Mouse (Mus musculus): ENCODE results near the gene Cry1. TPM values are rescaled to one million over a fixed set of nuclear protein-coding genes. Genes with fewer than 3 reads are reported as not detected.

Cry1 gene
- 22.7 and 24.3 TPM in 2 replicates for total RNA-seq (2014; rRNA removed)
- 23.3 and 29.7 TPM in 2 replicates for polyA plus RNA-seq (2015; fragmentation: Nextera tagmentation; extraction: Ambion mirVana)

DNA sequence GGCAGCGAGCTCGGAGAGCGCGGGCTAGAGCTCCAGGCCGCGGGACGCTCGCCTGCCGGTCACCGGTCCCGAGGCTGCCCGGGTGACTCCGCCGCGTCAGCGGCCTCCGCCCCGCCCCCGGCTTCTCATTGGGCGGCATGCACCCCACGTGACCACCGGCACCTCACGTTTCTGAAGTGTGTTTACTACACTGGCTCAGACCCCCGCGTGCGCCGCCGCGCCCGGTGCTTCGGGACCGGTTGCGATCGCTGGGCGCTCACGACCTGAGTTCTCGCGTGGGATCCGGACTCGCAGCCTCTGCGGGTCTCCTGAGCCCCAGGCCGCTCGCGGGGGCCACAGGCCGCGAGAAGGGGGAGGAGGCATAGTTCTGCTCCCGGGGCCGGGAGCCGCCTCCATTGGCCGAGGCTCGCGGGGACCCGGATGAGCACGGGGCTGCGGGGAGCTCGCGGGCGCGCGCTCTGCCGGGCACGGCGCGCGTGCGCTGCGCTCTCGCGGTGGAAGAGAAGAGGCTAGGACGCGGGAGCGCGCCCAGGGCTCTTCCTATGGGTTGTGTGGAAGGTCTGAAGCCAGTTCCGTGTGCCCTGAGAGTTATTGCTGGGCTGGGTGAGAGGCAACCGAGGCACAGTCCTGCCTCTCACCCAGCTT lies at the start of gene Cry1:
Gene Cry1 (minus strand): TSS at position 101 of the 645 bp plus-strand sequence.
- Histone ChIP-seq H3K9me3 (ENCODE audit: low read length) (no peaks in the 10 kb centered on the region), H3K36me3 (ENCODE audit: insufficient read depth) (no peaks in the 10 kb centered on the region), H3K27ac (ENCODE audit: low read depth, low read length) (peak within 1 kb of the TSS; percentile 94), H3K9ac (peak within 1 kb of the TSS; percentile 74), H3K4me1 (ENCODE audit: insufficient read depth) (no peaks in the 10 kb centered on the region), H3K4me3 (ENCODE audit: low read depth, low read length) (peak within 1 kb of the TSS; percentile 83), H3K4me2 (ENCODE audit: low read depth) (peak within 1 kb of the TSS; percentile 95), H3K27me3 (ENCODE audit: insufficient read depth, low read length) (no peaks in the 10 kb centered on the region)
- peak; percentile 99 for DNase-seq
- peak; percentile 96 for ATAC-seq
- no peak for TF ChIP-seq CTCF (IDR thresholded peaks at IDR 0.05; ENCODE audit: low read depth)
- WGBS = under 1% methylated on average over 68 of the region's 75 CpGs

DNA sequence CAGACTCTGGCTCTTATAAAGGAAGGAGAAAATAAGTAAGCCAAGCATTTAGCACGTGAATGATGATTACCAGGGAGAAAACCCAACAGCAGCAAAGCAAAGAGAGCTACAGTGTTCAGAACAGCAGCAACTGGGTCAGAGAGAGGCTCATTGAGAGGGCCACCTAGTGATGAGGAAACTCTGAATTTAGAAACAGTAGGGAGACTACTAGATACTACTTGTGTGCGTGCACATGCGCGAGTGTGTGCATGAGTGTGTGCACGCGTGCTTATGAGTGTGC lies 36.8 kb upstream of the Cry1 start:
- WGBS = 79% methylated on average over 6 of the region's 6 CpGs

DNA sequence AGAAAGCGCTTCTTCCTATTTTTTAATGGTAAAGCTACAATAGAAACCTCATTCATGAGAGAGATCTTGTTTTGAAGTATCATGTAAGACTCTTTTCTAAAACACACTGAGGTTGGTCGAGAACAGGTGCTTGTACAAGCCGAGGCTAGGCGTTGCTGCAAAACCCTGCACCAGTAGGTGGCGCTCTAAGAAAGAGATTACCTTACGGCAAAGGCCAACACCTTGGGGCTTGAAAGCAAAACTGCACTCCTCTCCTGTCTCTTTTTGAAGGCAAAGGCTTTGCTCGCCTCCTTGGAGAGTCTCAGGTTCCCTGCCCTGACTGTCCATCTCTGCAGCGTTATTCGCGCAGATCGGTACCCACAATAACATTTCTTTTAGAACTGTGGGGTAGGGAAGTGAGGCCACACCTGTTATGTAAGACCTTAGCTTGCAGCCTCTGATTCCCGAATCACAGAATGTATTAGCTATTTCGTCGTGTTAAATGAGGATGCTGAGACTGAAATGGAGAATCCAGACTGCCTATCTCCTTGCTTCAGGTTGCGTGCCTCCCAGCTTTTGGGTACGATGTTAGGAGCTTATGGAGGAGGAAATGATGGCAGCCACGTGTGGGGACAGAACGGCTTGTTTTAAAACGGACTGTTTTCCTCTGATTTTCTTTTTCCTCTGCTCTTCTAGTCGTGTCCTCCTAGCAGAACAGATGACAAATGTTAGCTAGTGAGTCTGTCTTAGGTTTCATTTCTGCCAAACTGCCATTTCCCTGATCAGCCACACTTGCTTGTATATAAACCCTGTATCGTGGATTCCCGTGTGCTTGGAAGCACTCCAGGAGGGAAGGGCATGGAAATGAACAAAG lies 36.3 kb upstream of the Cry1 start:
- no peaks in the 10 kb centered on the region for H3K9me3 ChIP-seq (ENCODE audit: low read length)
- 16% methylated on average over 22 of the region's 22 CpGs for WGBS
- no peaks in the 10 kb centered on the region for H3K36me3 ChIP-seq (ENCODE audit: insufficient read depth)
- DNase-seq = peak; percentile 94
- H3K4me3 ChIP-seq (ENCODE audit: low read depth, low read length) = peak overlapping the region; percentile 16; the same call in 1 of the 2 replicates
- H3K4me1 ChIP-seq (ENCODE audit: insufficient read depth) = no peaks in the 10 kb centered on the region
- peak overlapping the region; percentile 36 for H3K4me2 ChIP-seq (ENCODE audit: low read depth)
- peak; percentile 93 for TF ChIP-seq CTCF (IDR thresholded peaks at IDR 0.05; ENCODE audit: low read depth)
- H3K9ac ChIP-seq = no peak overlapping the region; the same call in 1 of the 2 replicates
- no peaks in the 10 kb centered on the region; the same call in 1 of the 2 replicates for H3K27me3 ChIP-seq (ENCODE audit: insufficient read depth, low read length)
- H3K27ac ChIP-seq (ENCODE audit: low read depth, low read length) = peak overlapping the region; percentile 57
- ATAC-seq = peak; percentile 90

More for the DNA sequence above, 36.8 kb upstream of the Cry1 start:
- no peak for DNase-seq
- Histone ChIP-seq H3K4me1 (ENCODE audit: insufficient read depth) (no peaks in the 10 kb centered on the region), H3K27ac (ENCODE audit: low read depth, low read length) (peak overlapping the region; percentile 57; the same call in 1 of the 2 replicates), H3K27me3 (ENCODE audit: insufficient read depth, low read length) (no peaks in the 10 kb centered on the region; the same call in 1 of the 2 replicates), H3K36me3 (ENCODE audit: insufficient read depth) (no peaks in the 10 kb centered on the region), H3K4me2 (ENCODE audit: low read depth) (peak overlapping the region; percentile 36; the same call in 1 of the 2 replicates), H3K4me3 (ENCODE audit: low read depth, low read length) (no peak overlapping the region), H3K9ac (no peak overlapping the region), H3K9me3 (ENCODE audit: low read length) (no peaks in the 10 kb centered on the region)
- peak; percentile 38 for ATAC-seq
- 0 out of 2 replicates have a peak, but pooled peaks have one; percentile 11 for TF ChIP-seq CTCF (IDR thresholded peaks at IDR 0.05; ENCODE audit: low read depth)

DNA sequence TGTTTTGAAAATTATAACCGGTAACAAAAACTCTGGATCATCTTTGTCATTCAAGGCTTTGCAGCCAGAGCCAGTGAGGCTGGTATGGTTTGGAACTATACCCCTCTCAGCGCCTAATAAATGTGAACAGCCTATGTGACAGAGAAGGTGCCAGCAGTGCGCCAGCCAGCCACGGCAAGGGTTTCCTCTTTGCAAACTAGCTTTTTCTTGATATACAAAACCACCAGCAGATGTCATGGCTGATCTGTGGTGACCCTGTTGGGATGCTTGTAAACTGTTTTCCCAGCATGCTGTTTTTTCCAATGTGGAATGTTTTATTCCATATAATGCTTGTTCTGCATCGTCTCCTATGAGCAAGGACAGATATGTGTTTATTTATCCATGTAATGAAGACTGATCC lies 30.0 kb upstream of the Cry1 start:
- Histone ChIP-seq H3K27me3 (ENCODE audit: insufficient read depth, low read length) (no peaks in the 10 kb centered on the region; the same call in 1 of the 2 replicates), H3K27ac (ENCODE audit: low read depth, low read length) (no peak overlapping the region), H3K36me3 (ENCODE audit: insufficient read depth) (no peaks in the 10 kb centered on the region), H3K4me3 (ENCODE audit: low read depth, low read length) (no peak overlapping the region), H3K4me2 (ENCODE audit: low read depth) (peak overlapping the region; percentile 19; the same call in 1 of the 2 replicates), H3K9me3 (ENCODE audit: low read length) (no peaks in the 10 kb centered on the region), H3K9ac (no peak overlapping the region), H3K4me1 (ENCODE audit: insufficient read depth) (no peaks in the 10 kb centered on the region)
- peak; percentile 71 for TF ChIP-seq CTCF (IDR thresholded peaks at IDR 0.05; ENCODE audit: low read depth)
- peak; percentile 64 for DNase-seq
- ATAC-seq = peak; percentile 78
- WGBS = 57% methylated on average over 5 of the region's 5 CpGs

DNA sequence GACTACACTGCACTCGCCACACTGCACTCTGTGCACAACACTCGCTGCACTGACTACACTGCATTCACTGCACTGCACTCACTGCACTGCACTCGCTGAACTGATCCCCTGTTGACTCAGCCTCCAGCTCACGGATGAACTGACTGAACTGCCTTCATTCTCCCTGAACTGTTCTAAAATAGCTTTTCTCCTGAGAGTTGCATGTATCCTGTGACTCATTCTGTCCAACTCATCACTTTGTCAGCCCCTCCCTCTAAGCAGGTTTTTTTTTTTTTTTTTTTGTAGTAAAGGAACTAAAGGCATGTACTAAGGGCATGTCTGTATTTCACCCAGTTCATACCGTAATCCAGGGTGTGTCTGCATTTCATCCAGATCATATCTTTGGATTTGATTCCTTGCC lies 26.8 kb upstream of the Cry1 start:
- no peaks in the 10 kb centered on the region for H3K27me3 ChIP-seq (ENCODE audit: insufficient read depth, low read length)
- no peak for ATAC-seq
- no peak for DNase-seq
- H3K9me3 ChIP-seq (ENCODE audit: low read length) = no peaks in the 10 kb centered on the region
- H3K4me1 ChIP-seq (ENCODE audit: insufficient read depth) = no peaks in the 10 kb centered on the region
- no peak overlapping the region for H3K4me3 ChIP-seq (ENCODE audit: low read depth, low read length)
- 90% methylated on average over 5 of the region's 5 CpGs for WGBS
- H3K9ac ChIP-seq = no peak overlapping the region
- no peak overlapping the region for H3K4me2 ChIP-seq (ENCODE audit: low read depth)
- no peak for TF ChIP-seq CTCF (IDR thresholded peaks at IDR 0.05; ENCODE audit: low read depth)
- H3K36me3 ChIP-seq (ENCODE audit: insufficient read depth) = no peaks in the 10 kb centered on the region
- H3K27ac ChIP-seq (ENCODE audit: low read depth, low read length) = no peak overlapping the region

DNA sequence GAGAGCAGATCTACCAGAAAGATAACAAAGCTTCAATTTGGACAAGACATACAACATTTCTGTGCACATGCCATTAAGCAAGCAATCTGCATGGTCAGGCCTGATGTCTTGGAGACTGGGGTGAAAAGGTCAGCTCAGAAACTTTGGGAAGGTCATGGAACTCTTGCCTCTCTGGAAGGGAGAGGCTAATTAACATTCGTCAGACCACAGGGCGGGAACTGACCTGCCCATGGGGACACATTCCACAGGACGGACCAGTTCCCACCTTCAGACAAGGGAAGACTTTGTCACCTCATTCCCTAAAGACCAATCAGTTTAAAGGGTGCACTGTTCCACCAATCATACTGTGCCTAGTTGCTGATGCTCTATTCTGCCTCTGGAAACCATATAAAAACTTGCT lies 25.3 kb upstream of the Cry1 start:
- Histone ChIP-seq H3K4me2 (ENCODE audit: low read depth) (no peak overlapping the region), H3K27me3 (ENCODE audit: insufficient read depth, low read length) (no peaks in the 10 kb centered on the region), H3K27ac (ENCODE audit: low read depth, low read length) (no peak overlapping the region), H3K4me3 (ENCODE audit: low read depth, low read length) (no peak overlapping the region), H3K36me3 (ENCODE audit: insufficient read depth) (no peaks in the 10 kb centered on the region), H3K9me3 (ENCODE audit: low read length) (no peaks in the 10 kb centered on the region), H3K4me1 (ENCODE audit: insufficient read depth) (no peaks in the 10 kb centered on the region), H3K9ac (no peak overlapping the region)
- no peak for TF ChIP-seq CTCF (IDR thresholded peaks at IDR 0.05; ENCODE audit: low read depth)
- ATAC-seq (no peak), DNase-seq (no peak)
- WGBS = 85% methylated on average over 3 of the region's 3 CpGs

DNA sequence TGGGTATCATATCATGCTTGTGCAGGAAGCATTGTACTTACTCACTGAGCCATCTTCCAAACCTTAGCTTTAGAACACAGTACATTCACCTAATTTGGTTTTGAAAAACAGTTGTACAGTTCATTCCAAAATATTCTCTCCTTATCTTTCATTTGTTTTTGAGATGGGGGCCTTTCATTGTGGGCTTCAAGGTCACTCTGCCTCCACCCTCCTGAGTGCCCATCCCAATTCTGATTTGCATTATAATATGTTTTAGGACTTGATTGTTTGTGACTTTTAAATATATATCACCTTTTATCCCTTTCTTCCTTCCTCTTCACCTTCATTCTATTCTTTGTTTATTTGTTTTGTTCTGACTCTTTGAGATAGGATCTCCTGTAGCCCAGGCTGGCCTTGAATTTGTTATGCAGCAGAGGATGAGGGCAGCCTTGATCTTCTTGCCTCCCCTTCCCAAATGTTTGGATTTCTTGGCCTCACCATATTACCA lies 24.3 kb upstream of the Cry1 start:
- Histone ChIP-seq H3K9me3 (ENCODE audit: low read length) (no peaks in the 10 kb centered on the region), H3K27me3 (ENCODE audit: insufficient read depth, low read length) (no peaks in the 10 kb centered on the region), H3K9ac (no peak overlapping the region), H3K4me2 (ENCODE audit: low read depth) (no peak overlapping the region), H3K4me3 (ENCODE audit: low read depth, low read length) (no peak overlapping the region), H3K36me3 (ENCODE audit: insufficient read depth) (no peaks in the 10 kb centered on the region), H3K4me1 (ENCODE audit: insufficient read depth) (no peaks in the 10 kb centered on the region), H3K27ac (ENCODE audit: low read depth, low read length) (no peak overlapping the region)
- TF ChIP-seq CTCF (IDR thresholded peaks at IDR 0.05; ENCODE audit: low read depth) = no peak
- DNase-seq (no peak), ATAC-seq (no peak)
